Mouse (Mus musculus) cerebellum, adult 11-12 months (tissue): ENCODE measurements around the gene Gm20388.
"Not testable (repeated sequence)": the region's sequence is repeated elsewhere in the genome, so short reads cannot be mapped to it uniquely, and the experiment has no call there.

Experiments used
- DNase-seq: peaks from one replicate; pipeline ENCODE4 v3.0.0; 2022

Gm20388 gene

DNA sequence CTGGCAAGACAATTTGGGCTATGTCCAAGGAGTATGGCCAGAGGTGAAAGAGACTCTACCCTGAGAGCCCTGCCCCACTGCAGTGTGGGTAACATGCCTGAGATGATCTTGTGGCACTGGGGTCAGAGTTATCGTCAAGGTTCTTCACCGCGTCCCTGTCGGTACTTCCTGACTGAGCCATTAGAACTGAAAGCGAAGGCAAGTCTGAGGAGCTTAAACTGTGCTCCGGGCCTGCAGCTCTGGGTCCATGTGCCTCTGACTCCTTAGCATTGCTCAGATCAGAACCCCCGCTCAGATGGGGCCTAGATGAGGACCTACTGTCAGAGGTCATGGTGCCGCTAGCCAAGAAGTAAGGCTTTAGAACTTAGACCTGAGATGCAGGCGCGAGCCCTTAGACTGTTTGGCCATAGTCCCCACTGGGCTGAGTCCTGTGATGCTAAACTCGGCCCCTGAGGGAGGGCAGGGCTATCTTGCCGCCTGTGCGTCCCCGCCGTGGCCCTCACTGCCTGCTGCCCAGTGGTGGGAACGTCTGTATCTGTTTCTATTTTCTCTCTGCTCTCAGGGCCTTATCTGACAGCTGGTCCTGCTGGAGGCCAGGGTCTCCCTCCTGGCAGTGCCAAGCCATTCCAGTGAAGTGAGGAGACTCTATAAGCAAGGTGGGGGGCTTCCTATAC lies 2389.1 kb downstream of the Gm20388 start:
- no peak for DNase-seq

DNA sequence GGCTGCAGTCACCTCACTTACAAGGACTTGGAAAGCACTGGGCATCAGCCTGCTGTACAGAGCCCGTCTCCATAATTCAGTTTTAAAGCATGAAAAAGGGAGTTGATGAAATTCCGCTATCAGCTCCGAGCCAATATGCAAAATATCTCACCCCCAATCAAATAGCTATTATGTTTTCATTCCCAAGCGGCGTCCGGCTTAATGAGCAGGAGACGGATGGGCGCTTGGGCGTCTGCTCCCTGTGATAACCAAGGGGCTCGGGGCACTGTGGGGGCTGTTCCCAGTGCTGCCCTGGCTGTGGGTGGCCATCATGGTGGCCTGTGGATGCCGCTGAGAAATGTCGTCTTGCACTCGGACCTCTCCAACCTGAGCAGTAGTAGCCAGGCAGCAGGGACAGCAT lies 2390.4 kb downstream of the Gm20388 start:
- DNase-seq = no peak

DNA sequence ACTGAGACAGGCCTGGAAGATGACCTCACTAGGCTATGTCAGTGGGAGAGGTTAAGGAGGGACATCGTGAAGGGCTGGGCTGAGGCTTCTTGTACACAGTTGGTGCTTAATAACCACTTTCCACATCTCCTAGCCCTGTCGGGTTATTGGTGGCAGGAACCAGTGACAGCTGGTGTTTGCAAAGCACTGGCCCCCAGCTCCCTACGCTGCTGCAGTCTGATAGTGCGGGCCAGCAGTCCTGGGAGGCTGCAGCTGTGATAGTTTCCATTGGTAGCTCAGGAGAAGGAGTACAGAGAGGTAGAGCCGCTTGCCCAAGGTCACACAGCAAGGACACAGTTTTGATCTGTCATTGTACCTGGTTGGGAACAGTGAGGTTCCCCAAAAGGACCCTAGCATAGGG lies 2391.2 kb downstream of the Gm20388 start:
- DNase-seq = no peak

DNA sequence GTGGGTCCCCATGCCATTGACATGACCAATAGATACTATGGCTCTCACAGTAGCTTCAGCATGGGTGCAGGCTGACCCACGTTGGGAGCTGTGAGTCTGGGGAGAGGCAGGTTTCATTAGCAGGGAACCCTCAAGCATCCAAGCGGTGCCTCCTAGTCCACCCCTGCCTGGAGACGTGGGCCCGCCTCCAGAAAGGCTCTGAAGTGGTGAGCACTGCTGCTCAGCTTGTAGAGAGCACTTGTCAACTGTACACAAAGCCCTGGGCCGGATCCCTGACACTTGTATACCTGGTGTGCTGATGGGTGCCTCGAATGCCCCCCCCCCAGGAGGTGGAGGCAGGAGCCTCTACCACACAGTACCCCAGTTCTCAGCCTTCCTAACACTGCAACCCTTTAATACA lies 2392.8 kb downstream of the Gm20388 start:
- DNase-seq = no peak

DNA sequence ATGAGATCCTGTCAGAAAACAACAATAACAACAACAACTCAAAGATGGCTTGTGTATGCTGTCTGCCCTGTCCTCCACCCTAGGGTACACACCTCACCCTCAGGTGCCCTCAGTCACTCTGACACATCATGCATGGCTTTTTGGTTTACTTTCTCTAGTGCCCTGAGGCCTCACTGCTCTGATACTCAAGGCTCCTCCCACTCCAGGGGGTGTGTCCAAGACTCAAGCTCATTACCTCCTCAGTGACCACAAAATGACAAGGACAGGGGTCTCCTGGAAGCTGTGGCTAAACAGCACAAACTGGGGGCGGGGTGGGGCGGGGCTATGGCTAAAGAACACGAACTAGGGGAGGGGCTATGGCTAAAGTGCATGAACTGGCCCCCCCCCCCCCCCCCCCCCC lies 2393.4 kb downstream of the Gm20388 start:
- no peak for DNase-seq

DNA sequence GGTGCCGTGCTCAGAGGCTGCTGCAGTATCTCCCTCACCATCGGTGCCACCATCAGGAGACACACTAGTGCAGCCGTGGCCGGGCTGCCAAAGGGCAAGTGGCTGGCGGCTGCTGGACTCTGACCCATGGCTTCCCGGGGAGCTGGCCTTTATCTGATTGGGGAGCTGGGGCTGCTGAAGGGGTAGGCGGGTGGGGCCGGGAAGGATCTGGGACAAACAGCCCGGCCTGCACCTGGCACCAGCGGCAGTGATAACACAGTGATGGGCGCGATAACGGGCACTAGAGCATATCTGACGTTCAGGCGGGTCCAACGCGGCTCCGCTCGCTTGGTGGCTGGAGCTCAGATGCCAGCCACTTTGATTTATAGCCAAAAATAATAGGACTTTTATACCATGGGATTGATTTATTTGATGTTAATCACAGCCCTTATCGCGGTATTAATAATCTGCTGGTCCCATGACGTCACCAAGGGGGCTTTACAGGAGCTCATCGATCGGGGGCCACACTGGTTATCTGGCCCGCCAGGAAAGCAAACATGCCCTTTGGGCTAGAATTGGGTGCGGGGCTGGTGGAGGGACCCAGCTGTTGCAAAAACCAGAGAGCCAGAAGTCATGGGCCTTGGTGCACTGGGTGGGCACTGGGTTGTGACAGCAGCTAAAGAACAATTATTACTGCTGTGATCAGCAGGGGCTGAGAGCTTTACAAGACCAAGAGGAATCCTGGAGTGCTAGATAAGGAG lies 2396.2 kb downstream of the Gm20388 start:
- DNase-seq = no peak

DNA sequence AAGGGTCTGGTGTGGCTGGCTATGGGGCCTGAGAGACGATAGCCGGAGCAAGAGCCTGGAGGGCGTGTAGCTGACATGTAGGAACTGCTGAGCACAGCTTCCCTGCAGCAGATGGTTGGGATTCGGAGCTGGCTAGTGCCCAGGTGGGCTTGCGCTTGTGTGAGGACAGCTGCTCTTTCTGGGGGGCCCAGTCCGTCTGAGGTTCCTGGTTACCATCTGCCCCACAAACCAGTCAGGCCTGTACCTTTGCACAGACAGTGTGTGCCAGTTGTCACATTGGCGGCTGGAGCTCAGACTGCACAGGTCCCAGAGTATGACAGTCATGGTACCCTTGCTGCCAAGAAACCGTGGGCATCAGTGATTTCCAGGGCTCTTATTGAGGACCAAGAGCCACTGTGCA lies 2397.2 kb downstream of the Gm20388 start:
- DNase-seq = peak; percentile 54

DNA sequence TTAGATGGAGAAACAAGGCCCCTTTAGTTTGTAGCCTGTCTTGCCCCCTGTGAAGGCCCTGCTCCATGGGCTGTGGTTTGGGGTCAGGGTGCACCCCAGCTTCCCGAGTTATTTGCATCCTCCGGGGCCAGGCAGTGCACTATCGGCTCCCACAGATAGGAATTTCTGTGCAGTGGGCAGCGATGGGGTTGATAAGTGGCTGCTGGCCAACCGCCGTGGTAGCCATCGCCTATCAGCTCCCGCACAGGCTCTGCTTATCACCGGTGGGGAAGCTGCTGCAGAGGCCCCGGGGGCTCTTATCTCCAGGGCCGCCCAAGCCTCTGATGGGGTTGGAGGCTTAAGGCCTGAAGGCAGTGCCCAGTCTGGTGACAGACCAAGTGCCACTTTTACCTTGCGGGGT lies 2398.6 kb downstream of the Gm20388 start:
- no peak for DNase-seq

DNA sequence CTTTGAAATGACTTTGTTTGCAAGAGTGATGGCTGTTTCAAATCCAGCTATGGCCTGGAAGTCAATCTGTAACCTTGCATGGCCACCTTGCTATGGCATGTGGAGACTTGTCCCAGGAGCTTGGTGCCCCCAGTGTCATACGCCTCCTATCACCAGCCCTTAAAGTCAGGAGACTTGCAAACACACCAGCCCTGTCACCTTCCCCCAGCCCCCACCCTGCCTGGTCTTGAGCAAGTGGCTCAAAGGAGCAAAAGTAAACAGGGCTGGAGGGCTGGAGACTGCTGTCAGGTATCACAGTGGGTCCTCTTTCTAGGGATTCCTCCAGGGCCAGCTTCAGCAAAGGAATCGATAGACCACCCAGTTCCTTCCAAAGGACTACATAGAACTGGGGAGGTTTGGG lies 2400.5 kb downstream of the Gm20388 start:
- no peak for DNase-seq

DNA sequence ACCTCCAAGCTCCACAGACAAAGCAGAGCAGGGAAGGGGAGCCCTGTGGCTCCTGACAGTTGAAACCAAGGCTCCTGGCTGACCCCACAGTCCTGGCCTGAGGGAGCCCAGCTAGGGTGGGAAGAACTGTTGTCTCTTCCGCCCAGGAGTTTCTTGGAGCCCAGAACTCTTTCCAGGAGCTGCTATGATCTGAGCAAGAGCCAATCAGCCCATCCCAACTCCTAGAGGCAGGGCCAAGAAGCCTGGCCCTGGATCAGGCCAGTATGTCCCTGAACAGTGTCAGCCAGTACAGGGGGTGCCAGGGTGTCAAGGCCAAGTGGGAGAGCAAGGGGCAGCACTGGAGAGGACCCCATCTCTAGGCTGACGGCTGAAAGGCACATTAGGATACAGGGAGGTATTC lies 2401.9 kb downstream of the Gm20388 start:
- DNase-seq = no peak

DNA sequence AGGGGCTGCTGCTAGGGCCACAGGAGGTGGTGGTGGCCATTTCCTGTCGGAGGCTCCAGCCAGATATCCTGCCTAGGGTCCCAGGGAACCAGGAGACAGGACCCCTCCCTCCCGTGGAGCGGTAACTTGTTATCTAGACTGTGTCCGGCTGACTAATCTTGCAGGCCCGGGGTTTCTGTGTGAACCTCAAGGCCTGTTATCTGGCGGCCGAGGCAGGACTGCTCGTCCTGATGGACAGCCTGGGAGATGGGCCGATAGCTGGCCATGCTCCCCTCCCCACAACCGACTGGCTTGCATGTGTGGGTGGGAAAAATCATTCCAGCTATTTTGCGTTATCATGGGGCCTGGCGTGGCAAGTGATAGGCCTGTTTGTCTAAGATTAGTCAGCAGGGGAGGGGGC lies 2402.7 kb downstream of the Gm20388 start:
- DNase-seq = no peak

DNA sequence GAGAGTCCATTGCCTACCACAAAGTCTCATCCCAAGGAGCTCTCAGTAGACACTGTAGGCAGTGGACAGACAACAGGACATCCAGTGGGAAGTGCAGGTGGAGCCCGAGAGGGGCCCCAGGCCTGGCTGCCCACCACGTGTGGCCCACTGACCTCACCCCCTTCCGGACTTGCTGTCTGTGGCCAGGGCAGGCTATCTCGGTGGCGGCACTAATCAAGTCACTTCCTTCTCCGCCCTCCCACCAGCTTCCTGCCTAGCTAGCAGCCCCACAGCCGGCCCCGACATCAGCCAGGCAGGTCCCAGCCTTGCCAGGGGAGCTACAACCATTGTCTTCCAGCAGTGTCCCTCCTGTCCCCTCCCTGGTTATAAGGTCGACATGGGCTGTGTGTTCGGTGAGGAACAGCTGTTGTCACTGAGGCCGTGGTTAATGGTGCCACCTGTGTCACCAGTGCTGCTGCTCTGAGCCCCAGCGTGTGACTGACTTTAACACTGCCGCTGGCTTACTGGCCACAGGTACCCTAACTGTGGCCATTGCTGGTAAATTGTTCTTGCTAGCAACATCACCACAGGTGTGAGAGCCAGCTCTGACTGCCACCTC lies 2404.4 kb downstream of the Gm20388 start:
- DNase-seq = no peak

DNA sequence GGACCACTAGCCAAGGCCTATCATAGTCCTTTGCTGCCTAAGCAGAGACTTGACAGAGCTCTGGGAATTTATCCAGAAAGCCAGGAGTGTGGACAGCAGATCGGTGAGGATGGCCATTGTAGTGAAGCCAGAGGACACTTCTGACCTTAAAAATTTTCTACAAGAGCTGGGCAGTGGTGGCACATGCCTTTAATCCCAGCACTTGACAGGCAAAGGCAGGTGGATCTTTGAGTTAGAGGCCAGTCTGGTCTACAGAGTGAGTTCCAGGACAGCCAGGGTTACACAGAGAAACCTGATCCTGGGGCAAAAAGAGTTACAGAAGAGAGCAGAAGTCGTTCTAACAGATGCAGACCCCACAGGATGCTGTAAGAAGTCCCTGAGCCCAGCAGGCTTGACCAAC lies 2405.8 kb downstream of the Gm20388 start:
- no peak for DNase-seq

DNA sequence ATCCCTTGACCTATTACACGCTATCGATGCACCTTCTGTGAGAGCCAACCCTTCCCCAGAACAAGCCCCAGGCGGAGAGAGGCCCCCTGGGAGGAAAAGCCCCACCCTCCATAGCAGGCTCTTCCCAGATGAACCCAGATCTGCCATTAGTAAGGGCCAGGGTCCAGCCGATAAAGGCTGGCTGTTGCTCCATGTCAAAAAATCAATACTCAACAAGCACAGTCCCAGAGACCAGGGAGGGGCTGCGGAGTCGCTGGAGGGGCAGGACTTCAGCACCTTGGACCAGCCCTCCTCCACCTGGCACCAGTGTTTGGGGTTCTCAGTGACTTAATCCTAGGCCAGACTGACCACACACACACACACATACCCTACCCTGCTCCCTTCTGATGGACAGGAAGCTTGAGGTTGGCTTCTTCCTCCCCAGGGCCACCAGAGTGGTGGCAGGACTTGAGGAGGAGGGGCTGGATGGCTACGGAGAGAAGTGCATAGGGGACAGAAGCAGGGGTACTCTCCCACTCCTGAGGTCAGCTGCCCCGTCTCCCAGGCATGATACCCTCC lies 2407.4 kb downstream of the Gm20388 start:
- DNase-seq = no peak

DNA sequence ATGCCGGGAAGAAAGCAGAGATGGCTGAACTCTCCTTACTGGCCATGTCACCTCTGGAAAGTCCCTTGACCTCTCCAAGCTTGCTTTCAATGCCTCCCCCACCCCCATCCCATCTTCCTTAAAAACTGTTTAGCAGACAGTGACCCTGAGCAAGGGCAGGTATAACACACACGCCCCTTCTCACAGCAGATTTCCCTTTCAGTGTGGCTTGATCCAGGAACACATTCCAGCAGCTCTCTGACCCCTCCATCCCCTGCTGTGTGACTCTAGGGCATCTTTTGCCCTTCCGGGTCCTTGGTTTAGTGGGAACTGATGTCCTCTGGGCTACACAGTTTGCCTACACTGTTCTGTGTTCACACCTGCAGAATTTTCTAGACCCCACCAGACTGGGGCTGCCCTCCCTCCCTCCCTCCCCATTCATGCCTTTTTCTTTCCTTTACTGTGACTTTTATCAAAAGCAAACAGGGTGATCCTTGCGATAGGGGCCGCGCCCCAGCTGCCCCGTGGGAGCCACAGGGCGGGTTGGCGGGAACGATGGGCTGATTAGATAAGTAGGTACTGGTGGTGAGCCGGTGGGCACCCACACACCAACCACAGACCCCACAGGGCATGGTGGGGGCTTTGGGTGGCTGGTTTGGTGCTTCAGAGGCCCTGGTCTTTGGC lies 2408.5 kb downstream of the Gm20388 start:
- DNase-seq = no peak

DNA sequence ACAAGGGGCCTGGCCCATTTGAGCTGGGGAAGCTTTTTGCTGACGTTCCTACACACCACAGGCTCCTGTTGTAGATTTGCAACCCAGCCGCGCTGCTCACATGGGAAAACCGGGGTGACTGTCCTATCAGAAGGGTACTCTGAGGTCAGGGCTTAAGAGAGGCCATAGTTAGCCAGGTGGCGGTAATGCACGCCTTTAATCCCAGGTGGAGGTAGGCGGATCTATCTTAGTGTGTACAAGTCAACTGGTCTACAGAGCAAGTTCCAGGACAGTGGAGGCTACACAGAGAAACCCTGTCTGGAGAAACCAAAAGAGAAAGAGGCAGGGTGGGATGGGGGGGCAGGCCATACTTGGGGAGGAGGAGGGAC lies 2409.1 kb downstream of the Gm20388 start:
- no peak for DNase-seq

DNA sequence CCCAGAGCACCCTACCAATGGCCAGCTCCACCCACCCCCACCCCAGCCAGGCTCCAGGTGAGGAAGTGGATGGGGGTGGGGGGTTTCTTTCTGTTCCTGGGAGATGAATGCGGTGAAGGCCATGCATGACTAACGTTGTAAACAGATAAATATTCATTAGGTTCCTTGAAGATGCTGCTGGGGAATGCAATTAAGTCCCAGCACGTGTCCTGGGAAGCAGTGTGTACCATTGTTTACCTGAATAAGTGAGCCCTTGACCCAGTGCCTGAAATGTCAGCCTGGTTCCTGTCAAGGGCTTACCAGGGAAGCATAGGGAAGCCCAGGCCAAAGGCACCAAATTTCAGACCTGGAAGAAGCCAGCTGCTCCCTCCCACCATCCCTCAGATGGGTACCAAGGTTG lies 2409.9 kb downstream of the Gm20388 start:
- no peak for DNase-seq

DNA sequence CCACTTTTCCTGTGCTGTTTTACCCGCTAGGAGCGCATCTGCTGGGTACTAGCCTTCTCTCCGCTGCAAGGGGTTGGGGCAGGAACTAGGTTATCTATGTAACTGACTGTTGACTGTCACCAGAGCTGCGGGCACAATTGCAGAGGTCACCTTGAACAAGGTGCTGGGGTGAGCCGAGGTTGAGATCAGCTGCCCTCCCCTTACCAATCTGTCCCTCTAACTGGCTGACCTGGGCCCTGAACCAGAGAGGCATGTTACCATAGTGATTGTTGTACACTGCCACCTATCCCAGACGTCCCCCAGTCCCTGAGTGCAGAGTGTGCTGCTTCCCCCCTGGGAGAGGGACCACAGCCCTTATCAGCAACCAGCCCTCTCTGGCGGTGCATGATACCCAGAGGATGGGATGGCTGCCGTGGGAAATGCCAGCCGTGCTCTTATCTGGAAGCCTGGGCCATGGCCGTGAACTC lies 2410.8 kb downstream of the Gm20388 start:
- DNase-seq = no peak

DNA sequence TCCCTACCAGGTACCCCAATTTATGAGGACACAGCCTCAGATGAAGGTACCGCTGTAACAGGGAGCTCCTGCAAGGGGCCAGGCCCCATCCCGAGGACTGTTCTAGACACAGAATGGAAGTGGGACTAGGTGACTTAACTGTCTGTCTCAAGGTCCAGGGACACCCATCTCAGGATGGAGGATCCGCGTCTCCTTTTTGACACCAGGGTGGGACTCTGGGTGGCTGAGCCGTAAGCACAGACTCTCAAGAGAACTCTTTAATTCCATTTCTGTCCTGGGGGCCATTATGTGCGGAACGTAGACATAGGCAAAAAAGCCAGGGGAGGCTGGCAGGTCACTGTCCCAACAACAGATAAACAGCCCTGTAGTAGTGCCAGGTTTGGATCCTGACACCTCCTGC lies 2411.5 kb downstream of the Gm20388 start:
- no peak for DNase-seq

DNA sequence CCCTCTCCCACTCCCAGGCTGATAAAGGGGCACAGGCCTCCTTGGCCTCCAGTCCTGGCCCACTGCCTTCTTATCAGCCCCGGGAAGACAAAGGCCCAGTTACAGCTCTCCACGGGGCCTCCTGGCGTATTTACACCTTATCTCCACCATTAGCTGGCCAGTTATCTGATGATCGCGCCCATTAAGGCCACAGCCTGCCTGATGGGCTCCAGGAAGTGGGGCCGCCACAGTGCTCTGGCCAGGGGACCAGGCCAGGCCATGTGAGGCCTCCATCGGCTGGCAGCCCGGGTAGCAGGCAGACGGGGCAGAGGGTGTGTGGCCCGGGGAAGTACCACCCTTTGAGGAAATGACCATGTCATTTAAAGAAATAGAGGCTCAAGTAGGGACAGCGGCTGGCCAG lies 2412.2 kb downstream of the Gm20388 start:
- no peak for DNase-seq

DNA sequence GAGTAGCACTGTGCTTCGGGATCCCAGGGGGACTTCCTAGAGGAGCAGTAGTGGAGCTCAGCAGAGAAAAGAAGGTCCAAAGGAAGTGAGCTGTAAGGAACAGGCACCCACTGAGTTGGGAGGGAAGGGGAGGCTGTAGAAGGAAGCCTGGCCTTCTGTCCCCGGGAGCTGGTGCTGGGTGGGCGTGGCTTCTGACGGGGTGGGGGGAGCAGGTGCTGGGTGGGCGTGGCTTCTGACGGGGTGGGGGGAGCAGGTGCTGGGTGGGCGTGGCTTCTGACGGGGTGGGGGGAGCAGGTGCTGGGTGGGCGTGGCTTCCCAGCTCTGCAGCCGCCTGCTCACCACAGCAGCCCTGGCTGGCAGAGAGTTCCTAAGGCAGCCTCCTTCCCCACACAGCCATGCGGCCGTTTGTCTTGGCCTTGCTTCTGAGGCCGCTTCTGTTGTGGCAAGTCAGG lies 2413.3 kb downstream of the Gm20388 start:
- not testable (repeated sequence) for DNase-seq

DNA sequence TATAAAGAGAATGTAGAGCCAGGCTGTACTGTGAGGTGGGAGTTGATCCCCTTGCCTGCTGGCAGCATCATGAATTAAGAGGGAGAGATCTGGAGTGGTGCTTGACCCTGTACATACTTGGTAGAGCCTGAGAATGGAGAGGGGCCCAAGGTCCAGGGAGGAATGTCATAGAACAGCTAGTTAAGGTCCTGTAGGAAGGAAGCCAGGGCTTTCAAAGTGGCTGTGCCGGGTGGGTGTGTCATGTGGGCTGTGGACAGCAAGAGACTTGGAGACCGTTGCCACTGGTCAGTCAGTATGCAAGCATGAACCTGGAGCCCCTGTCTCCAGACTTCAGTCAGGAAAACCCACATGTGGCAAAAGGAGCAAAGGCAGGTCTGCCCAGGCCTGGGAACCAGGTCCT lies 2414.6 kb downstream of the Gm20388 start:
- DNase-seq = no peak

DNA sequence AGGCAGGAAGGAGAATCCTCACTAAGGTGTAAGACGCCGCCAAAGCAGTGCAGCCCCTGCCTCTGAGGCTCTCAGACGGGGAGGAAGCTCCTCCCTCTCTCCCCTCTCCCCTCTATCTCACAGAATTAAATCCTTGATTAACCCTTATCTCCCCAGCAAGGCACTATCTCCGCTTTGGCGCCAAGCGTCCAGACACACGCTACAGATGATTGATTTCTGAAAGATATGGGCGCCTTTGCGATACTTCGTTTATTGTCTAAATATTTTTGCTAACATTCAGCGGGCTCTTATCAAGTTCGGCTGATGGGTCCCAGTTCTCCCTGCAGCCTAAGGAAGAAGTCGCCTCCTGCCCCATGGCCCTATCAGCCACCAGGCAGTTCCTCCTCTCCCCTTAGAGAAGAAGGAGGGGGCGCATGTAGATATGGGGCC lies 2415.5 kb downstream of the Gm20388 start:
- no peak for DNase-seq
